Mouse (Mus musculus) layer of hippocampus, postnatal 25 days (tissue): ENCODE results near the gene Gm49403. TPM values are rescaled to one million over a fixed set of nuclear protein-coding genes. Genes with fewer than 3 reads are reported as not detected.
"Not testable (repeated sequence)": the region's sequence is repeated elsewhere in the genome, so short reads cannot be mapped to it uniquely, and the experiment has no call there.

Experiments
- DNase-seq, 2 experiments: peaks; one replicate each; pipeline ENCODE4 v3.0.0; 2022; ENCODE audit warnings: mixed read lengths in 2 of 2, low spot score in 1 of 2; ENCODE audit errors: extremely low spot score in 1 of 2
- total RNA-seq, 2 experiments: library from RNA; stranded (reverse); gene quantifications; 2 replicates each; pipeline ENCODE4 v1.2.3; 2021

The Gm49403 gene
- total RNA-seq, 2 experiments from 2014 or later, result not detected

DNA sequence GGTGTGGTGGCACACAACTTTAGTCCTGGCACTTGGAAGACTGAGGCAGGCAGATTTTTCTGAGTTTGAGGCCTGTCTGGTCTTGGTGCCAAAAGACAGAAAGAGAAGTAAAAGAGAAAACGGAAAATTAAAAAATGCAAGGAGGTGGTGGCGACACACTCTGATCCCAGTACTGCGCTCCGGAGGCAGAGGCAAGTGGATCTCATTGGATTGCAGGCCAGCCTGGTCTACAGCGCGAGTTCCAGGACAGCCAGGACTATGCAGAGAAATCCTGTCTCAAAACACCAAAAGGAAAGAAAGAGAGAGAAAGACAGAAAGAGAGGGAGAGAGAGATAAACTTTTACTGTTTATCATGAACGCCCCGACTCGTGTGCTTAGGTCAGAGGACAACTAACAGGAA is 12.9 kb upstream of the Gm49403 start:
- DNase-seq, result no peak

DNA sequence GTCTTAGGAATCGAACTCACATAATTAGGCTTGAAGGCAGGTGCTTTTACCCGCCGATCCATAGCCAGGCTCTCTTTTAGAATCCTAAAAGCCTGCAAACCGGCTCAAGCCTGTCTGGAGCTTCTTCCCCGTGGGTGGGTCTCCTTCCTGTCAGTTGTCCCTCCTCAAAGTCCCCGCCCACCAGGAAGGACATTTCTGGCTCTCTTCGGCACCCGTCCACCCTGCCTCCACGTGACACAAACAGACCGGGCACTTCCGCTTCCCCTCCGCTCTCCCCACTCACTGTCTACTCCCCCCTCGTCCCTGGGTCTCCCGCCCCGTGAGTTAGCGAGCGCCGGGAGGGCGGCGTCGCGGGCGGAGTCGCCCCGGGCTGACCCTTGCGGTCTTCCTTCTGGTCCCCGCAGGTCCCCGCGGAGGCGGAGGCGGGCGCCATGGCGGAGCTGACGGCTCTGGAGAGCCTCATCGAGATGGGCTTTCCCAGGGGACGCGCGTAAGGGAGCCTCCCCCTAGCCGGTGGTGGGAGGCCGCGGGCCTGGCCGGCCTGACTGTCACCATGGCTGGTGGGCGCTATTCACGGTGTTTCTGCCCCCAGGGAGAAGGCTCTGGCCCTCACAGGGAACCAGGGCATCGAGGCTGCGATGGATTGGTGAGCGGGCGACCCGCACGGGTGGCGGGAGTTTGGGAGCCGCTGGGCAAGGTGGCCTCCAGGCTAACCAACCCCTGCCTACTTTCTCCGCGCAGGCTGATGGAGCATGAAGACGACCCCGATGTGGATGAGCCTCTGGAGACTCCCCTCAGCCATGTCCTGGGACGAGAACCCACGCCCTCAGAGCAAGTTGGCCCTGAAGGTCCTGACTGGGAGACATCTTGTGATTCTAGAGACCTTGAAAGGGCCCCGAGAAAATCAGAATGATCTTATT is 12.2 kb upstream of the Gm49403 start, which contains the start of gene Ubxn1:
Gene Ubxn1 (plus strand): TSS at position 230 of the 920 bp plus-strand sequence.
- DNase-seq, result peak; percentile 94 to 95

DNA sequence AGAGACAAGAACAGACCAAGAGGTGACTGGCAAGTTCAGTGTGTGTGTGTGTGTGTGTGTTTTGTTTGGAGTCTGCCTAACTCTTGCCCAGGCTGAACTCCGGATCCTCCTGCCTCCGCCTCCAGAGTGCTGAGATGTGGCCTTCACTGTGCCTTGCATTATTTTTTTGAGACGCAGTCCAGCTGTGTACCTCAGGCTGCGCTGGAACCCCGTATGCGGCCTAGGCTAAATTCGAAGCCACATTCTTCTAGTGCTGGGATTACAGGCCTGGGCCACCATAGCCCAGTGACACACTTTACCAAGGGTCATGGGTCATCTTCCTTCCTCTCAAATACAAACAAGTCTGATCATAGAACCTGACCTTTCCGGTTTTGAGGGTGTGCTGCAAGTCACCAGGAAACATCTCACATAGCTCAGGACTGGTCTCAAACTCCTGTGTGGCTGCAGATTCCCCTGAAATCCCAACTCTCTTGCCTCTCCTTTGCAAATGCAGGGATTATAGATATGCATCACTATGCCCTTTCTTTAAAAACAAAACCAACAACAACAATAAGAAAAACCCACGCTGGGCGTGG is 11.4 kb upstream of the Gm49403 start:
- DNase-seq, result no peak

DNA sequence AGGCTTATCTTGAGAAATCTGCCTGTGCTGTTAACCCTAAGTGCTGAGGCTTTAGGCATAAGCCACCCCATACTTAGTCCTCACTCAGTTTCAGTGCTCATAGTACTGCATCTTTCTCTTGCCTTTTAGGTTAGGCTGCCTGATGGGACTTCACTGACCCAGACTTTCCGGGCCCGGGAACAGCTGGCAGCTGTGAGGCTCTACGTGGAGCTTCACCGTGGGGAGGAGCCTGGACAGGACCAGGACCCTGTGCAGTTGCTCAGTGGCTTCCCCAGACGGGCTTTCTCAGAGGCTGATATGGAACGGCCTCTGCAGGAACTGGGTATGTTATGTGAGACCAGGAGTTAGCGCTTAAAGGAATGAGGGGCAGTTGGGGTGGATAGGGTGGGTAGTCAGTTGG is 8.7 kb upstream of the Gm49403 start:
- DNase-seq, result no peak

DNA sequence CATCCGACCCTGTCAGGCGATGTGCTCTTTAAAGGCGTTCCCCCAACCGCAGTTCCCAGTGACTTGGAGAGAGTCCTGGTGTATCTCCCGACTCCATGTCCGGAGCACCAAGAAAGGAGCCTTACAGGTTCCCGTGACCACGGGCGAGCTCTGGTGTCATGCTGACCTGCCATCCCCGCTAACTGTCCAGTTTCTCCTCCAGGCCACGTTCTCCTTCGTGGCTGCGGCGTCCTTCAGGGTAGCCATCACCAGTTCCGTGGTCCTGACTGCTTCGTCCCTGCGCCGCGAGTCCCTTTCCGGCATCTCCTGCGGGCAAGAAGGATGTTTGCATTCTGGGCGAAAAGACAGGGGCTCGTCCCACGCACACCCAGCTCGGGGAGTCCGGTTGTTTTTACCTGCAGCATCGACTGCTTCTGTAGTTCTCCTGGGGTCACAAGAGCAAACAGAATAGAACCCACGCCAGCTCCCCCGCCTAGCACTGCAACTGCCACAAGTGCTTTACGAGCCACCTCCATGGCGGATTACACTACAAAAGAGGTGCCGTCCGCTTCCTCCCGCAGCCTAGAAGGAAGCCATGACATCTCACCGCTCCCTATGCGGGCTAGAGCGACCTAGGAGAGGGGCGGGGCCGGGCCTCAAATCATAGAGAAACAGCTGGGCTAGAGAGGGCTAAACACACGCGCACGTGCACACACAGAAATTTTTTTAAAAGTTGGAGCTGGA is 3.3 kb upstream of the Gm49403 start, which contains the start of gene Uqcc3:
Gene Uqcc3 (minus strand): TSS at position 613 of the 723 bp plus-strand sequence.
- DNase-seq, result peak; percentile 78

DNA sequence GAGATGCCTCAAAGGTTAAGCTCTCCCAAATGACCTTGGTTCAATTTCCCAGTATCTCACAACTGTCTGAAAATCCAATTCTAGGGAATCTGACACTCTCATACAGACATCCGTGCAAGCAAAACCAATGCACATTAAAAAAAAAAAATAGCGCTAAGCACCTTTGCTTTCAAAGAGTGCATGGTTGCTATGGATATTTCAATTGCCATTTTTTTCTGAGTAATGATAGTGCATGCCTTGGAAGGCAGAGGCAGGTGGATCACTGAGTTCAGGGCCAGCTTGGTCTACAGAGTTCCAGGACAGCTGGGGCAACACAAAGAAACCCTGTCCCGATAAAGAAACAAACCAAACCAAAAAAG is 2.7 kb upstream of the Gm49403 start:
- no peak for DNase-seq

DNA sequence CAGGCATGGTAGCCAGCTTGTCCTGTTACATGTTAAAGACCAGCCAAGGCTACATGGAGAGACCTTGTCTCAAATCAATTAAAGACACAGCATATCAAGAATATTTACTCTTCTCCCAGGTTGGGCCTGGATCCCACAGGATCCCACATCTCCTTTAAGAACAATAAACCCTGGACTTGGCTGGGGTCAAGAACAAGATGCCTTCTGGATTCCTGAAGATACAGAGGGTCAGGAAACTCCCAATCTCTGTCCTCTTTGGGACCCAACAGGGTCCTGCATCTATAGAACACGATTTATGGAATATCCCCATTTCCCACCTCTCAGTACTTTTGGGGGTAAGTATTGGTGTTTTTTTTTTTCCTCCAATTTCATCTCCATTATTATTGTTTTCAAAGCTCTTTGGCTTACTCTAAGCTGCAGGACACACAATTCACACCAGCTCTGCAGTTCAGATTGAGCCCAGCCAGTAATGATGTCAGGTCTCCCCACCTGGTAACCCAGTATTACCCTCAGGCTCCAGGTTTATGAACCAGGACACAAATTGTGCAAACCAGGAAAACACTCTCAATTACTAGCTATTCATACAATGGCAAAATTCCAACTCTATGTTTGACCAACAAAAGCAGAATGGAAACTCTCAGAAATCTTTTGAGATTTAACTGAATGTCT is 3.3 kb downstream of the Gm49403 start:
- no peak for DNase-seq

DNA sequence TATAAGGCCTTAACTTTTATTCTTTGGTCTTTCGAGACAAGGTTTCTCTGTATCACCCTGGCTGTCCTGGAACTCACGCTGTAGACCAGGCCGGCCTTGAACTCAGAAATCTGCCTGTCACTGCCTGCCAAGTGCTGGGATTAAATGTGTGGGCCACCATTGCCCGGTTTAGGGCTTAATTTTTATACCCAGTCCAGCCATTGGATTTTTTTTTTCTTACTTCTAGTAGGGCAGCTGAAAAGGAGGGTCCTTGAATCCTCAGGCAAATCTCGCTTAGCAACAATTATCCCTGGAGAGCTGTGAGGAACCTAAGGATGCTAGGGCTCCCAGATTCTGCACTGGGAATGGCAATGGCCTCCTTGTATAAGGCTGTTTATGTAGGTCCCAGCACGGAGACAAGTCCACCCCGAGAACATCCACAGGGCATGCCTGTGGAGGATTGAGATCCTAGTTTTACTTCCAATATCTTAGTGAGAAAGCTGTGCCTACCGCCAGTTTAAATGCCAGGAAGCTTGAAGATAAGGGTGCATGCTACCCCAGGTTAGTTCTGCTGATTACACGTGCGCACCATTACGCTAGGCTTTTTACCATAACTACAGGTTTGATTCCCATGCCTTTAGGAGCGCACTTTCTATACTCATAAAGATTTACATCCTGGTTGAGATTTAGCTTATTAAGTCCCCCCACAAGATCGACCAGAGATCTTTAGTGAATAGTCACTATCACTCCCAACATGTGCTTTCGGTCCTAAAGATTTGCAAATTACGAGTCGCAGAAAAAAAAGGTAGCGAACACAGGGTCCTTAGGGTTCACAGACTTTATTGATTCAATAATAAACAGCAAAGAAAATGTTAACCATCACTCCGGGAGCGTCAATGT is 4.1 kb downstream of the Gm49403 start:
- DNase-seq, result no peak

DNA sequence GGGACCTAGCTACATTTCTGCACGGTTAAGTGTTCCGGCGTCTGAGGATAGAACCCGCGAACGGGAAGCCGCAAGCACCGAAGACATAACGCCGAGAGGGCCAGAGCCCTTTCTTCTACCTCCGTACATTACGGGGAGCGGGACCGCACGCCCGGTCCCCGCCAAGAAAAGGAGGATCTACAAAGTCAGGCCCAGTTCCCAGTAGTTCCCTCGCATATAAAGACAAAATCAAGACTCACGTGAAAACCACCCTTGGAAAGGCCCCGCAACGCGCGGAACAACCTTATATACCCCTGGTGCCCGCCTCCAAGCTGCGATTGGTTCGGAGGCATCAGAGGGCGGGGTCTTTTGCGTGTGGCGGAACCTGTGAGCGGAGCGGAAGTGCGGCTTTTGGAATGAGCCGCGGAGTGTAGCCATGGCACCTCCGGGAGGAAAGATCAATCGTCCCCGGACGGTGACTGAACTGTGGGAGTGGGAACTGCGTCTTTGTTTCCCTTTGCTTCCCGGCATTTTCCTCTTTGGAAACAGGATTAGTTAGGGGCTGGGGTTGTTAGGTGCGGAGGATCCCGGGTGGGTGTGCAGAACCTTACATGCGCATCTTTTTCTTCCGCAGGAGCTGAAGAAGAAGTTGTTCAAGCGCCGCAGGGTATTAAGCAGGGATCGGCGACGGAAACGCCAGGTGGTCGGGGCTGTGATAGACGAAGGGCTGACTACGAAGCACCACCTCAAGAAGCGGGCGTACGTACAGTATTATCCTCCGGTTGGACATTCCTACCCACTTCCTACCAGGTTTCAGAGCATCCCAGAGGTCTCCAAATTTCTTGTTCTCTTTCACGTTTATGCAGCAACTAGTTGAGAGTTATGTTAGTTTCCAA is 5.0 kb downstream of the Gm49403 start, which contains the start of the genes 1810009A15Rik and Gm49416:
Gene 1810009A15Rik (plus strand): TSS at position 343 of the 875 bp plus-strand sequence.
Gene Gm49416 (plus strand): TSS at position 416 of the 875 bp plus-strand sequence.
- peak; percentile 81 to 85 for DNase-seq

DNA sequence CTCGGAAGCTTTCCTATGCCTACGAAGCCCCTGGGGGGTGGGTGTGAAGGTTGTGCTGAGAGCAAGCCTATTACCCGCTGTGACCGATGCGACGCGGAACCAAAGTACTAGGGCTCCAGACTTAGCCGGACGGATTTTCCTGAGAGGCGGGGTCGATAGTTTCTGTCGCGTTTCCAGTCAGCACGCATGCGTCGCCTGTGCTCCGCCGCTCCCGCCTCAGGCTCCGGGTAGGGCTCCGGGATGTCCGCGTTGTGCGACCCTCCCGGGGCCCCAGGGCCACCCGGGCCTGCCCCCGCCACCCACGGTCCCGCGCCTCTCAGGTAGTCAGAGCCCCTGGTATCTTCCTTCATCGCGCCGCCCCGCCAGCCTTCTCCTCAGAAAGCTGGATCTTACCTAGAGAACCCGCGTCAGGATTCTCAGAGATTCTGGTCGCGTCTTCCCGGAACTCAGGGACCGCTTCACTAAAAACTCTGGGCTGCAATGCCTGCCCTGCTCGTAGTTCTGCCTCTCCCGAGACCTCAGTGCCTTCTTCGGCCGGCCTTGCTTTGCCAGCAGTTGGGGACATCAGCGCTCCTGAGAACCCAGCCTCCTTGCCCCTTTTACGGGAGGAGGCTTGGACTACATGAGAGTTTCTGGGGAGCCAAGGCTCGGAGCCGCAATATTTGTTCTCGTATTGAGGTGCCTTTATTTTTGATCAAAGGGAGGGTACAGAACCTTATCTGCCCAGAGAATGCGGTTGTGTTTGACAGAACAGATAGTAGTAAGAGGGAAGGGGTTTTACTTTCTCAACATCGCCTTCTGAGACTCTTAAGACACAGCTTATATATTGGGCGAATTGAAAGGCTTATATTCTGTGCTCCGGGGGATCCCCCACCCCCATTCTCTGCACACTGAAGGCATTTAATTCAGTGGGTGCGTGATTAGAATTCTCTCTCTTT is 9.4 kb downstream of the Gm49403 start, which contains the start of gene Ints5:
Gene Ints5 (plus strand): TSS at position 177 of the 938 bp plus-strand sequence.
- peak; percentile 79 to 87 for DNase-seq

DNA sequence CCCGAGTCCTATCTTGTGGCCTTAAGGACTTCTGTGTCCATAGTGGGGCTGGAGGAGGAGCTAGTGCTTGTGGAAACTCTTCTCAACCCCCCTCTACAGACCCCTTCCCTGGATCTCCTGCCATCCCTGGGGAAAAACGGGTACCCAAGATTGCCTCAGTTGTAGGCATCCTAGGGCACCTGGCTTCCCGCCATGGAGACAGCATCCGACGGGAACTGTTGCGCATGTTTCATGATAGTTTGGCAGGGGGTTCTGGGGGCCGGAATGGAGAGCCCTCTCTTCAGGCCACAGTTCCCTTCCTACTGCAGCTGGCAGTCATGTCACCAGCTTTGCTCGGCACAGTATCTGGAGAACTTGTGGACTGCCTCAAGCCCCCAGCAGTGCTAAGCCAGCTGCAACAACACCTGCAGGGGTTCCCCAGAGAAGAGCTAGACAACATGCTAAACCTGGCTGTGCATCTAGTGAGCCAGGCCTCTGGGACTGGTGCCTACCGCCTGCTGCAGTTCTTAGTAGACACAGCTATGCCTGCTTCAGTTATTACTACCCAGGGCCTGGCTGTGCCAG is 11.7 kb downstream of the Gm49403 start:
- no peak for DNase-seq

DNA sequence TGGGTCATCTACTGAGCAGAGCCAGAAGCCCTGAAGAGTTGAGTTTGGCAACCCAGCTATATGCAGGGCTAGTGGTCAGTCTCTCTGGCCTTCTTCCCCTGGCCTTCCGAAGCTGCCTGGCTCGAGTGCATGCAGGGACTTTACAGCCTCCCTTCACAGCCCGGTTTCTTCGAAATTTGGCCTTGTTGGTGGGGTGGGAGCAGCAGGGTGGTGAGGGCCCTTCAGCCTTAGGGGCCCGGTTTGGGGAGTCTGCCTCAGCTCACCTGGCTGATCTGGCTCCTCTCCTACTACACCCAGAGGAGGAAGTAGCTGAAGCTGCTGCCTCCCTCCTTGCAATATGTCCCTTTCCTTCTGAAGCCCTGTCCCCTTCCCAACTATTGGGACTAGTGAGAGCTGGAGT is 12.5 kb downstream of the Gm49403 start:
- not testable (repeated sequence) for DNase-seq

DNA sequence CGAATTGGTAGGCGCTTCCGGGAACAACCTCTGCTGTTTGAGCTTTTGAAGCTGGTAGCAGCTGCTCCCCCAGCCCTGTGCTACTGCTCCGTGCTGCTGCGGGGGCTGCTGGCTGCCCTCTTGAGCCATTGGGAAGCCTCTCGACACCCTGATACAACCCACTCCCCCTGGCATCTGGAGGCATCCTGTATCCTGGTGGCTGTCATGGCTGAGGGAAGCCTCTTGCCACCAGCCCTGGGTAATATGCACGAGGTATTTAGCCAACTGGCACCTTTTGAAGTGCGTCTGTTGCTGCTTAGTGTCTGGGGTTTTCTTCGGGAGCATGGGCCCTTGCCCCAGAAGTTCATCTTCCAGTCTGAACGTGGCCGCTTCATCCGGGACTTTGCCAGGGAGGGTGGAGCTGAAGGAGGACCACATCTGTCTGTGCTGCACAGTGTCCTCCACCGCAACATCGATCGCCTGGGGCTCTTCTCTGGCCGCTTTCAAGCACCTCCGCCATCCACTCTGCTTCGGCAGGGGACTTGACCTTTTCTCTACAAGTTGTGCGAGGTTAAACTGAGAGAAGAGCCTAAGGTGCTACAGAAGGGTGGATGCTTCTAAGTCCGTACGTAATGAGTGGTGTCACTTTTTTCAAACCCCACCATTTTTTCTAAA is 13.6 kb downstream of the Gm49403 start:
- DNase-seq, result not testable (repeated sequence)

DNA sequence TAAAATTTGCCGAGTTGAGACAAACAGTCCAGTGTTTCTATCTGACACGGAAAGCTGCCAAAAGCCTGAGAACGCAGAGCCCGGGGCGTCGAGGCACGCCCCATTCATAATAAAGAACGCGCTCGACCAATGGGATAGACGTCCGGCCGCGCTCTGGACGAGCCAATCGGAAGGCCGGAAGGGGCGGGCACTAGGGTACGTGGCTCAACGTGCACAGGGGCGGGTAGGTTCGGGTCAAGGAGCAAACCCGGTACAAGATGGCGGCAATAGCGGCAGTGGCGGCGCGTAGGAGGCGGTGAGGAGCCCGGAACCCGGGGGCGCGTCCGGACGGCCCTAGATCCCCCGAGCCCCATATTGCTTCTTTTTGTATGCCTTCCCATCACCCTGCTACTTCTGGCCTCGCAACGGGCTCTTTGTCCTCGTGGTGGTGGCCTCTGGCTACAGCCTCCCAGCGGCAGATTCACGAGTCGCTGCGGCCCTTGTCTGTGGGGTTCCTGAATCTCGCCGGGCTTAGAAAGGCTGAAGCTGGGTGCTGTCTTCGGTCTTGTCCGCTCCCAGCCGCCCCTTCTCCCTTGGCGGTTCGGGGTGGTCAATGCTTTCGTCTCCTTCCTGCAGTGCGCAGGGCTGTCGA is 14.2 kb downstream of the Gm49403 start, which contains the start of gene Ganab:
Gene Ganab (plus strand): TSS at position 207 of the 631 bp plus-strand sequence.
- peak; percentile 86 to 87 for DNase-seq

DNA sequence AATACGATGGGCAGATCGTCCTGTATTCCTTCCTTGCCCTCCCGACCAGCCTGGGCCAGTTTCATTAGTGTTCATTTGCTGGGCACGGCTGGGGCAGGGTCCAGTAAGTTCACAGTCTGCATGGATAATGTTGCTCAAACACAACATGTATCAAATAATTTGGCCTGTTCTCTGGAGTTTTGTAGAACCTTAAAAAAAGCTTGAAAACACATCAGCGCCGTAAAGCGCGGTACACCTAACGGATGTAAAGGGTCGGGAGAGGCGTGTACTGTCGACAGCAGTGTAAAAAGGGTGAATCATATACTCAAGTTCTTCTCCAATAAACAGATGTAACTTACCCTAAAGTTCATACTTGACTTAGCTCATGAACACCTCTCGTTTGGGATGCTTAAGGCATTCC is 14.8 kb downstream of the Gm49403 start:
- DNase-seq, result no peak

DNA sequence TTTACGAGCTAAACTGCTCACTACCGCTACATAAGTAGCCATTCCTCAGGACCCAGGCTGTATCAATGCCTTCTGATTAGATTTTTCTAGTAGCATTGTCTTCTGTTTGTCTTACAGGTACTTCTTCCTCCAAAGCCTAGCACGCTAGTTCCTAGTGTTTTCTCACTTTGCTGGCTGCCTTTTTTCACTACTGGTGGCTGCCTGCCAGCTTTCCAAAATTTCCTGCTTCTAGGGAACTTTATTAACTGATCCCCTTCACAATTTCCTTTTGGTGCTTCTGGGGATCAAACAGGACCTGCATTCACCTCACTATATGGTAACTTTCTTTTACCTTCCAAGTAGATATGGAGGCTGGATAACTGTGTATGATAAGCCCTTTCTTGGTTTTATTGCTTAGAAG is 15.3 kb downstream of the Gm49403 start:
- no peak for DNase-seq
